In genomic region chr7:18925162-18925938, GRCm38 (mm10) we compare ENCODE assay signal across 8 mouse cellular contexts. TPM values are rescaled to one million over a fixed set of nuclear protein-coding genes. Genes with fewer than 3 reads are reported as not detected.
DNase-seq lines count a peak whose midpoint lies in the region; ATAC-seq and TF ChIP-seq lines count a peak whose summit lies in the region.

Gene Nova2, plus strand, starts transcription at chr7:18925888.

- peak within 1 kb of the TSS; percentile 93 for H3K27ac ChIP-seq in hindbrain, embryonic 11.5 days (ENCODE audit: low read depth, low read length)
- H3K27ac ChIP-seq in lung, embryonic 15.5 days: peak within 1 kb of the TSS; percentile 57
- peak within 1 kb of the TSS; percentile 98 for H3K27ac ChIP-seq in olfactory bulb, adult 2 months (ENCODE audit: insufficient read depth, low read depth, low read length)

- under 1% methylated on average over 23 of the region's 45 CpGs for WGBS in hindbrain, embryonic 11.5 days
- WGBS in lung, embryonic 15.5 days: under 1% methylated on average over 30 of the region's 45 CpGs
- 2% methylated on average over 33 of the region's 45 CpGs for WGBS in olfactory bulb, adult 2 months

- peak; percentile 87 for ATAC-seq in hindbrain, embryonic 11.5 days (ENCODE audit: low FRiP score)
- ATAC-seq in lung, embryonic 15.5 days (ENCODE audit: borderline replicate concordance, extremely low read depth, low FRiP score, low TSS enrichment): peak; percentile 80

- no peaks in the 10 kb centered on the region for H3K27me3 ChIP-seq in hindbrain, embryonic 11.5 days (ENCODE audit: control insufficient read depth, insufficient read depth, low read length)
- peaks cover 58% of the 10 kb centered on the region for H3K27me3 ChIP-seq in lung, embryonic 15.5 days

- peak within 1 kb of the TSS; percentile 100 for H3K9ac ChIP-seq in hindbrain, embryonic 11.5 days (ENCODE audit: low read depth, low read length)
- H3K9ac ChIP-seq in lung, embryonic 15.5 days: peak within 1 kb of the TSS; percentile 48

- H3K36me3 ChIP-seq in hindbrain, embryonic 11.5 days (ENCODE audit: control insufficient read depth, insufficient read depth, low read length): no peaks in the 10 kb centered on the region
- H3K36me3 ChIP-seq in lung, embryonic 15.5 days: no peaks in the 10 kb centered on the region

- TF ChIP-seq CTCF in olfactory bulb, adult 2 months (IDR thresholded peaks at IDR 0.05; ENCODE audit: insufficient read depth, low read depth, low read length): no peak

- peaks cover 26% of the 10 kb centered on the region for H3K4me1 ChIP-seq in hindbrain, embryonic 11.5 days (replicated peaks; ENCODE audit: control insufficient read depth, insufficient read depth, low read length)
- peaks cover 18% of the 10 kb centered on the region for H3K4me1 ChIP-seq in lung, embryonic 15.5 days
- peaks cover 44% of the 10 kb centered on the region for H3K4me1 ChIP-seq in olfactory bulb, adult 2 months (ENCODE audit: control insufficient read depth, insufficient read depth, low read length)

- peak; percentile 58 for TF ChIP-seq POLR2A in olfactory bulb, adult 2 months (IDR thresholded peaks at IDR 0.05; ENCODE audit: insufficient read depth, low read depth, low read length)

- peak; percentile 83 for DNase-seq in NIH3T3 (ENCODE audit: low read depth)
- DNase-seq in cerebellum, adult 9-11 months: peak; percentile 97
- peak; percentile 96 to 97 for DNase-seq in frontal cortex, postnatal 10 days (ENCODE audit: low spot score in 2 of 2)
- DNase-seq in hindbrain, embryonic 11.5 days (ENCODE audit: low spot score): peak; percentile 98
- DNase-seq in layer of hippocampus, adult 9-11 months: peak; percentile 97
- DNase-seq in testis, postnatal 14 days (ENCODE audit: low spot score): peak; percentile 89

- no peaks in the 10 kb centered on the region for H3K9me3 ChIP-seq in hindbrain, embryonic 11.5 days (ENCODE audit: control insufficient read depth, low read length)
- no peaks in the 10 kb centered on the region for H3K9me3 ChIP-seq in lung, embryonic 15.5 days

- H3K4me3 ChIP-seq in hindbrain, embryonic 11.5 days (ENCODE audit: low read depth, low read length): peak within 1 kb of the TSS; percentile 97
- peak within 1 kb of the TSS; percentile 55 for H3K4me3 ChIP-seq in lung, embryonic 15.5 days
- peak within 1 kb of the TSS; percentile 85 for H3K4me3 ChIP-seq in olfactory bulb, adult 2 months (ENCODE audit: insufficient read depth, low read depth, low read length)

- peak within 1 kb of the TSS; percentile 61 for H3K4me2 ChIP-seq in hindbrain, embryonic 11.5 days (replicated peaks; ENCODE audit: low read depth, low read length)
- peak within 1 kb of the TSS; percentile 91 for H3K4me2 ChIP-seq in lung, embryonic 15.5 days

RNA-seq across cellular contexts. Expression of gene Nova2, which starts in this region (rescaled TPM):
- polyA plus RNA-seq in hindbrain, embryonic 11.5 days (2014; fragmentation: Nextera tagmentation; extraction: Ambion mirVana): 12.7 and 18.0 TPM in 2 replicates
- polyA plus RNA-seq in lung, embryonic 15.5 days (2015; fragmentation: Nextera tagmentation; extraction: Ambion mirVana): 0.77 and 1.2 TPM in 2 replicates
- polyA plus RNA-seq in olfactory bulb, adult 2 months (2012; ENCODE audit: insufficient read depth, insufficient read length, low replicate concordance, missing spikeins): not detected in 2 replicates

Comparison
In these comparisons a context has a peak if more than half of its experiments do, and no peak if none do; other contexts are left out.
1. Peak in every context shown above with its lines: DNase-seq, ATAC-seq, H3K4me3 ChIP-seq and H3K27ac ChIP-seq.